Mouse (Mus musculus) G1E (cell line): ENCODE data around the gene Mdh1.

Experiments used
- CTCF ChIP-seq: IDR thresholded peaks from 2 replicates; pipeline ENCODE4 v1.5.1; 2012; ENCODE audit warnings: low read depth, low read length, inconsistent platforms, mixed read lengths
- GATA1 ChIP-seq: IDR thresholded peaks from 2 replicates; pipeline ENCODE4 v1.6.1; 2012; ENCODE audit warnings: borderline replicate concordance, low read length, inconsistent platforms, mixed read lengths
- TAL1 ChIP-seq: conservative IDR thresholded peaks from 2 replicates; pipeline ENCODE4 v1.6.1; 2012; ENCODE audit warnings: low read depth, low read length, inconsistent platforms, mixed read lengths

DNA sequence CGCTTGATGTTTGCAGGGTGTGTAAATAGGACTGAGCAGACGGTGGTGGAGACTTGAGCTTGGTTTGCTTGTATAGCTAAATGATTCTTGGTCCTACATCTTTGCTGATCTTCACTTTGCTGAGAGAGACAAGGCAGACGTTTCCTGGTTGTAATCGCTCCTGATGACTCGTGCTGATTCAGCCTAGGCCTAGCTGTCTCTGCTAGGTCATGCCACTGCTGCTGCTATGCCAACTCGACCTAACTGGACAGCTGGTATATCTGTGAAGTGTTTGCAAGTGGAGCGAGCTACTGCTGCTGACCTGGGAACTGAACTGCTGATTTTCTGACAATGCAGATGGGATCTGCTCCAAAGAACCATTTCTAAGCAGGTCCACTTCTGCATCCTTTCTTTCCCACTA, 9.3 kb upstream of the Mdh1 start:
- TF ChIP-seq CTCF (no peak), GATA1 (no peak), TAL1 (no peak)
